Mouse (Mus musculus): Measurements from ENCODE around the gene Ankrd10.
A peak's percentile ranks its signal among the peaks of the same experiment; 100 is the strongest.
"Not testable (repeated sequence)": the region's sequence is repeated elsewhere in the genome, so short reads cannot be mapped to it uniquely, and the experiment has no call there.

The Ankrd10 gene

GRCm38 (mm10) chr8:11635611-11636081 lies at the start of gene Ankrd10:
Ankrd10 (minus strand) TSS chr8:11635757.
- peak; percentile 98 for DNase-seq (ENCODE audit: low spot score)

GRCm38 (mm10) chr8:11684558-11684957 lies 49.0 kb upstream of the Ankrd10 start:
- DNase-seq (ENCODE audit: low spot score), result no peak

- no peak for DNase-seq (ENCODE audit: low spot score)
Measured at GRCm38 (mm10) chr8:11668308-11668707, 32.8 kb upstream of the Ankrd10 start.

- not testable (repeated sequence) for DNase-seq (ENCODE audit: low spot score)
Measured at GRCm38 (mm10) chr8:11666023-11666716, 30.6 kb upstream of the Ankrd10 start.

- no peak for DNase-seq (ENCODE audit: low spot score)
Measured at GRCm38 (mm10) chr8:11661969-11662368, 26.4 kb upstream of the Ankrd10 start.

- DNase-seq (ENCODE audit: low spot score), result no peak
Measured at GRCm38 (mm10) chr8:11650021-11650420, 14.5 kb upstream of the Ankrd10 start.

GRCm38 (mm10) chr8:11643123-11643522 lies 7.6 kb upstream of the Ankrd10 start:
- DNase-seq (ENCODE audit: low spot score), result no peak

GRCm38 (mm10) chr8:11640606-11641005 lies 5.0 kb upstream of the Ankrd10 start:
- DNase-seq (ENCODE audit: low spot score), result no peak

GRCm38 (mm10) chr8:11637531-11637930 lies 2.0 kb upstream of the Ankrd10 start:
- no peak for DNase-seq (ENCODE audit: low spot score)

GRCm38 (mm10) chr8:11636324-11637057 lies 934 bp upstream of the Ankrd10 start:
- peak; percentile 93 for DNase-seq (ENCODE audit: low spot score)

GRCm38 (mm10) chr8:11635012-11635577 lies 462 bp downstream of the Ankrd10 start:
- peak; percentile 94 for DNase-seq (ENCODE audit: low spot score)

- peak; percentile 27 for DNase-seq (ENCODE audit: low spot score)
Measured at GRCm38 (mm10) chr8:11634331-11635011, 1.1 kb downstream of the Ankrd10 start.

GRCm38 (mm10) chr8:11633414-11633813 lies 2.1 kb downstream of the Ankrd10 start:
- DNase-seq (ENCODE audit: low spot score), result no peak

GRCm38 (mm10) chr8:11632406-11632805 lies 3.2 kb downstream of the Ankrd10 start:
- no peak for DNase-seq (ENCODE audit: low spot score)

- no peak for DNase-seq (ENCODE audit: low spot score)
Measured at GRCm38 (mm10) chr8:11629206-11629605, 6.4 kb downstream of the Ankrd10 start.

- DNase-seq (ENCODE audit: low spot score), result no peak
Measured at GRCm38 (mm10) chr8:11628506-11629132, 6.9 kb downstream of the Ankrd10 start.

GRCm38 (mm10) chr8:11627717-11628116 lies 7.8 kb downstream of the Ankrd10 start:
- no peak for DNase-seq (ENCODE audit: low spot score)

GRCm38 (mm10) chr8:11625084-11625483 lies 10.5 kb downstream of the Ankrd10 start:
- no peak for DNase-seq (ENCODE audit: low spot score)

GRCm38 (mm10) chr8:11619091-11619490 lies 16.5 kb downstream of the Ankrd10 start:
- no peak for DNase-seq (ENCODE audit: low spot score)

- DNase-seq (ENCODE audit: low spot score), result no peak
Measured at GRCm38 (mm10) chr8:11618063-11618462, 17.5 kb downstream of the Ankrd10 start.

GRCm38 (mm10) chr8:11616294-11616693 lies 19.3 kb downstream of the Ankrd10 start:
- DNase-seq (ENCODE audit: low spot score), result peak; percentile 76

Measured in retina, embryonic 14.5 days (tissue).